Mouse (Mus musculus) embryo, embryonic 11 days (tissue): ENCODE measurements at regions not wholly inside any gene's neighbourhood (a gene's known extent, or its start where the extent isn't known, plus 50 kb on each side); places are given as distances from the start of the nearest gene placed in this dataset.
"Not testable (repeated sequence)": the region's sequence is repeated elsewhere in the genome, so short reads cannot be mapped to it uniquely, and the experiment has no call there.

Experiments used
- DNase-seq: peaks from one replicate; pipeline ENCODE4 v3.0.0-alpha.2; 2015

DNA sequence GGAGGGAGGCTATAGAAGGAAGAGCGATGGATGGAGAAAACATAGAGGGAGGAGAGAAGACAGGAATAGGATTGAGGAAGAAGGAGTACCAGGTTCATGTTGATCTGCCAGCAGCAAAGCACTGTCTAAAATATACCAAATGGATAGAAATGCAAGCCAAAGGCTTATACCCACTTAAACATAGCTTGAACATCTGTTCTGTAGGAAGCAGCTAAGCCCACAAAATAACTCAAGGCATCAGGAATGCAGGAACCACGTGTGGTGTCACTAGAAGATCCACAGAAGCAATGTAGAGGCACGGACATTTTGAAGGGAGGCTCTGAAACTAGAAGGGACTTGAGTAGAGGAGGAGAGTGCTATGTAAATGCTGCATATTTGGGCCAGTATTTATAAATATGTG is 78.9 kb downstream of the Smgc start:
- no peak for DNase-seq

DNA sequence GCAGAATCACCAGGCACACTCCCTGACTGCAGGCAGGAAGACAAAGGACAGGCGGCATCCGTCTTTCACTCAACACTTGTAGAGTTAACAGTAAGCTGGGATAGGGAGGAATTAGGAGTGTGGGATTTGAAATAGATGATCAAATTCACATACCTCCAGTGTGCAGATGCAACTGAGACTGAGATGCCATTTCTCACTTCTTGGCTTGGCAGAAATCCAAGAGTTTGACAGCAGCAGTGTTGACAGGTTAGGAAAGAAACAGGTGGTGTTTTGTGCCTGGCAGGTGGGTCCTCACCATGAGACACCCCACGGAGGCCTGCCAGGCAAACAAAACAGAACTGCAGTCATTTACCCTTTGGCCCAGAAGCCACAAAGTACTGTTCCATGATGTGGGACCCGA is 79.8 kb downstream of the Smgc start:
- peak; percentile 6 for DNase-seq

DNA sequence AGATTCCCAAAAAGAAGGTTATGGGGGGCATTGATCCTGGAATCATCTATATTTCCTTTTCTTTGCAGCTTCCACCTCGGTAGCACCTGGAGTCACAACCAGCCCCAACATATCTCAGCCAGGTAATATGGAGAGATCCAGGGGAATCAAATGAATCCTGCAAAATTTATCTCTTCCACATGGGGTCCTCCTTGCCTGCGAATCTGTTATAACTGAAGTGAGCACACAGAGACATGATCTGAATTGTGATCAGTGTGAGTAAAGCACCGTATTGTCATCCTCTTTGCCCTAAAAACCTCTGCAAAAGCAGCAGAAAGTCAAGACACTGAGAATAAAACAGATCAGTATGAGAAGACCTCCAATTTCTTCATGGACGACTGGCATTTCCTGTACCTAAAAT is 86.5 kb downstream of the Smgc start:
- DNase-seq, result no peak

DNA sequence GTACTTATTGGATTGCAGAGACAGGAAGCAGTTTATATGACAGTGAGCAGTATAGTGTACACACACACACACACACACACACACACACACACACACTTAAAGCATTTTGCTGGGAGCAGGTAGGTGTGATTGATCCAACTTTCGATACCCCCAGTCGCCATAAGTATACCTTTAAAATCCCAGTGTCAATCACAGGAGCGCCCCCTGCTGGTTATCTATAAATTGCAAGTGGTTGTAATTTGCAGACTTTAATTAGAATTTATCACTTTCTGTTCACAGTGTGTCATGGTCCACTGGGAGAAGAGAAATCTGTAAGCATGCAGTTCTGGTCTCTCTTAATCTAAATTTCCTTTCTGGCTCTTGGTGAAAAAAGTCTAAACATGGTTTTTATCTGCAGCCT is 89.4 kb downstream of the Smgc start:
- DNase-seq, result peak; percentile 49

DNA sequence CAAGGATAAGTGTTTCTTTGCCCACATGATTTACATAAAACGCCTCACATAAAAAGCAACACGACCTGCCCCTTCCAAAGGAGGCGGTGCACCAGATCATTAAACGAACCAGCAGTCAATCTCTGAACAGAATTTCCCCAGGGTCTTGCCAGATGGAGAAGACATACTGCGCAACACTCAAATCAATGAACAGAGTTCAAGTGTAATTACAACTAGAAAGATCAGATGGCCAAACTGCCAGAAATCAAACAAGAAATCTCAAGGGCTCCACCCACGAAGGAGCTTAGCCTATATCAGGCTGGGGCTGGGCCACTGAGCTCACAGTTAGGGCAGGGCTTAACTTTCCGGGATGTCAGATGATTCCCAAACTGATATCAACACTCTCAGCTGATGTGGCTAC is 90.4 kb downstream of the Smgc start:
- DNase-seq, result peak; percentile 9

DNA sequence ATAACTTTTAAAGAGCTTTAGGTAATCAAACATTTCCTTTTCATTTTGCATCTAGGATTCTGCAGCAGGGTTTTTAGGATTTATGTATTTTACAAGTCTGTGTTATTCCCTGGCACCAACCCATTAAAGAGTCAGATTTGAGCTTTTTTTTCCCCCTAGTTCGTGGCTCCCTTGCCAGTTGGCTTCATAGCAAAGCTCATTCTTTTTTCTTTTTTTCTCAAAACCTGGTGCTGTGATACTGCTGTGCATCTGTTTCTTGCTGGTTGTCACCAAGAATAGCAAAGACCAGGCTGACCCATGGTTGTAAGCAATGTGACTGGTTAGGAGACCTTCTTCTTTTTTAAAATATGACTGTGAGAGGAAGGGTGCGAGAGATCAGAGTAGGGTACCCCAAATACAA is 93.7 kb upstream of the Cntn1 start:
- DNase-seq, result no peak

DNA sequence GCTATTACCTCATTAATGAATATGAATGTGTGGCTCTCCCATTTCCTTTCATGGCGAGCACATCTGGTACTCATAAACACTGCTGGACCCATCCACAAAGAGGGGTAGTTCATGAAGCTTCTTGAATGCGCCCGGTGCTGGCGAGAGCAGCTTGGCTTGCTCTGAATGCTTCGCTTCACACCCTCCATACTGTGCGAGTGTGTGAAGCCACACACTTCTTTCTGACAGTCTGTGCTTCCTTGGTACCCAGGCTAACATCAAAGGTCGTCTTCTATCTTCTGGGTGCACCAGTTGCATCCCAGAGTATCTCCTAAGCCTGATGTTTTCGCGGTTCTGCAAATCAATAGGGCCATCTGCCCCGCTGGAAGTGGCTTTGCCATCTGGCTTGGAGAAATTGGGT is 85.8 kb upstream of the Cntn1 start:
- peak; percentile 16 for DNase-seq

DNA sequence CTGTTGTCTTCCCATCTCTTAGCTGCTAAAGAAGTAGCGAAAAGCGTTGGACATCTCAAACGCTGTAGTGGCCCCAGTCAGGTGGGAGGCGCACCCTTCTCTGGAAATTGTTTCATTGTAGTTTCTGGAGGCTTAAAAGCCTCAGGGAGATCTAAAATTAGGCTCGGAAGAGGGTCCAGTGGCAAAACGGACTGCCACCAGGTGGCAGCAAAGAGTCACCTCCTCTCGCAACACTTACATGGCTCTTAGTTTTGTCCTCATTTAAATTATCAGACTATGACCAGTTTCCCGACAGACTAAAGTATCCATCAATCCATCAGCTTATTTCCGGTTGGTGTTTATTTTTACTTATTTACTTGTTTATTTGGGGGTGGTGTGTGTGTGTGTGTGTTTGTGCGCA is 81.6 kb upstream of the Cntn1 start:
- DNase-seq, result peak; percentile 66

DNA sequence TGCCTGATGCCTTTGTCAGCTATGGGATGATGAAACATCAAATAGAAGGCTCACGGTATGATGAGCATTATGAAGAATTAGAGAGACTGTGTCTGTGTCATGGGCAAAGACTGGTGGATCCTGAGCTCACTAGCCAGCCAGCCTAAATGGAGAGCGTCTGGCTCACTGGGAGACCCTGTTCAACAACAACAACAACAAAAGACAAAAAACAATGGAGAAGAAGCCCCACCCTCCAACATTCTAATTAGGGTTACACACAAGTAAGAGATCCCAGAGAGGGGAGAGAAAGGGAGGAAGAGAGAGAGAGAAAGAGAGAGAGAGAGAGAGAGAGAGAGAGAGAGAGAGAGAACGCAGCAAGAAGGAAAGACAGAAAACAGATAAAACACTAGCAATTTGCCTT is 79.6 kb upstream of the Cntn1 start:
- DNase-seq, result no peak

DNA sequence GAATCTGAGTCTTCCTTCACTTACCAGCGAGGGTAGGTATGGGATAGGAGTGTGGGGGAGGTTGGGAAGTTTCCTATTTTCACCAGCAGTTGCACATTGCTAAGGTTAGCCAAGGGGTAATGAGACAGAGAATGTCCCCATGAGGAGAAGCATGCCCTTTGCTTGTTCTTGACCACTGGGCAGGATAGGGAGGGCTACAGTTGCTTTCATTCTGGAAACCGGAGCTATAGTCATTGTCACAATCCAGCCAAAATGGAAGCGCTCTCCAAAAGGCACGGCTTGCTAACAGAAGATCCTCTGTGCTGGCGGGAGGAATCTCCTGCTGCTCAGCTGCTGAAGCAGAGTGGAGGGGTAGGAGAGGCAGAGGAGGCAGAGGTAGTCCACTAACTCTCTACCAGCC is 79.1 kb upstream of the Cntn1 start:
- DNase-seq, result peak; percentile 23

DNA sequence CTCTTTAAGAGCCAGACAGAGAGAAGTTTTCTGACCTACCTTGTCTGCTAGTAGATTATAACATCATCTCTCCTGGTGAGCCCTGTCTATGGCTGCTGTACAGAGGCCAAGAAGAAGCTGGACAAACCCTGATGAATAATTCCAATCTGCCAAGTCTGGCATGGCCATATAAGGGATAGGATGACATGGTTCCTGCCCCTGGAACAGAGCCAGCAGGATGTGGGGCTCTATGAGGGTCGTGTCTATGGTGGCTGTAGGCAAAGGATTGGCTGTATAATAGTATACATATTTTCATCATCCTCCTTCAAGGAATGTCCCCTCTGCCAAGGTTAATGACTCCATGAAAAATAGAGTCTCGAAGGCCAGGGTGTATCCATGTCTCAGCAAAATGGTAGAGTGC is 75.4 kb upstream of the Cntn1 start:
- no peak for DNase-seq

DNA sequence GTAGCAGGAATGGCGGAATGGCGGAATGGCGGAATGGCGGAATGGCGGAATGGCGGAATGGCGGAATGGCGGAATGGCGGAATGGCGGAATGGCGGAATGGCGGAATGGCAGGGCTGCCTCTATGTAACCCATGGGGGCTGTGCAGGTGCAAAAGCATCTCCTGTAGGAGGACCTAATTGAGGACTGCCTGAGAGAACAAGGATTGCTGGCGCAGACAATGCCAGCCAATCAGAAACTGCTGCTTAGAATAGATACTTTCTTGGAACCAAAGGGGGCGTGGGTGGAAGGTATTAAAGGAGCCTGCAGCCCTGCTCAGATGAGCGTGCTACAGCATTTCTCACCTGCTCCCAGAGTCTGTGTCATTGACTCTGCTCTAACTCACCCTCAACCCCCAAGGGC is 67.8 kb upstream of the Cntn1 start:
- DNase-seq, result not testable (repeated sequence)

DNA sequence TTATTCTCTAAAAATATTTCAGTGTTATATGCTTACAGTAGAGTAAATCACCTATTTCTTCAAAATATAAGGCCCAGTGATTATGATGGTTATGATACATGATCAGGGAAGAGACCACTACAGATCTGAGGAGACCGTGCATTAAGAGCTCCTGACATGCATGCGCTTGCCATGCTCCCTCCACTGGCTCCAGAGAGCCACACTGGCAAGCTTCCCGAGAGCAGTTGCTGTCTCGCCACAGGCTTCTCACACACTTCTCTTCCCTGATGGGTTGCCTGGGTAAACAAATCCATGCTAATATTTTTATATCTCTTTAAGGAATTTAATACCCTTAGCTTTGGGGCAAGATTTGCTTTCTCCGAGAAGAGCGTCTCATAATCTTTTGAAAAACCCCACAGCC is 50.9 kb upstream of the Cntn1 start:
- DNase-seq, result no peak
